Mouse (Mus musculus): ENCODE results near the gene Abat. TPM values are rescaled to one million over a fixed set of nuclear protein-coding genes. Genes with fewer than 3 reads are reported as not detected.

Gene Abat
- polyA plus RNA-seq, 1 experiment from 2014 or later = 48.5 TPM

DNA sequence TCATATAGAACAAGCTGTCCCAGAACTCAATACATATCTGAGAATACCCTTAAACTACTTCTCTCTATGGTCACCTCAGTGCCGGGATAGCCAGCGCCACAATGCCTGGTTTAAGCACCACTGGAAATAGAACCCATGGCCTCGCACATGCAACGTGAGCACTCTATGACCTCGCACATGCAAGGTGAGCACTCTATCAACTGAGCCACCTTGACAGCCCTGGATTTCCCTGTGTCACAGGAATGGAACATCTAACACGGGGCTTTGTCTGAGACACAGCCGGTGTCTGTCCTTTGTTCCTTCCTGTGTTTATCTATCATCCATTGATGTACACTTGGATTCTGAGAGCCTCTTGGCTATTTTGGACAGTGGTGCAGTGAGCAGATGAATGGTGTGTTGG lies 55.7 kb downstream of the Abat start:
- WGBS = 91% methylated on average over 7 of the region's 7 CpGs
- H3K27me3 ChIP-seq (ENCODE audit: insufficient read depth, low read length) = no peaks in the 10 kb centered on the region

DNA sequence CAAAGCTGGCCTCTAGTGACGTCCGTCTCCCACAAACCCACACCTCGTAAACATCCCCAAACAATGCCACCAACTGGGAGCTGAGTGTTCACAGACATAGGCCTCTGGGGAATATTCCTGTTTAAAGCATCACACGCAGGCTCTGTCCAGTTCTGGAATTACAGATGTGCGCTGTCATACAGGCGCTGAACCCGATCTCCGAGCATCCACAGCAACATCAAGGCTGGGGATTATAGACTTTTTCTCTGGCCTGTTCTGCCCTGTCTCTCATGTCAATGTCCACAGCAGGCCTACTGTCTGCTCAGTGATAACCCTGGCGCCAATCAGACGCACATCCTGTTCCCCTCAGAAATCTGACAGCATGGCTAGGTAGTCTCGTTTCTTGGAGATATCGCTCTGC lies 57.1 kb downstream of the Abat start:
- no peak overlapping the region for H3K4me2 ChIP-seq (replicated peaks; ENCODE audit: low read depth, low read length)
- no peak overlapping the region for H3K27ac ChIP-seq (ENCODE audit: low read length)
- H3K4me3 ChIP-seq (ENCODE audit: low read length) = no peak overlapping the region
- WGBS = 82% methylated on average over 12 of the region's 12 CpGs
- no peaks in the 10 kb centered on the region for H3K4me1 ChIP-seq (ENCODE audit: insufficient read depth, low read length)
- no peaks in the 10 kb centered on the region for H3K9me3 ChIP-seq (ENCODE audit: low read length)
- no peak overlapping the region for H3K9ac ChIP-seq (replicated peaks; ENCODE audit: low read length)
- H3K27me3 ChIP-seq (ENCODE audit: insufficient read depth, low read length) = no peaks in the 10 kb centered on the region
- no peak for ATAC-seq (ENCODE audit: low FRiP score, low TSS enrichment)
- peaks cover 7% of the 10 kb centered on the region; the same call in 1 of the 2 replicates for H3K36me3 ChIP-seq (ENCODE audit: insufficient read depth, low read length)

More for the DNA sequence above, 55.7 kb downstream of the Abat start:
- no peaks in the 10 kb centered on the region for H3K9me3 ChIP-seq (ENCODE audit: low read length)
- no peak overlapping the region for H3K9ac ChIP-seq (replicated peaks; ENCODE audit: low read length)
- no peak overlapping the region for H3K4me2 ChIP-seq (replicated peaks; ENCODE audit: low read depth, low read length)
- peaks cover 6% of the 10 kb centered on the region; the same call in 1 of the 2 replicates for H3K36me3 ChIP-seq (ENCODE audit: insufficient read depth, low read length)
- H3K4me3 ChIP-seq (ENCODE audit: low read length) = no peak overlapping the region
- no peak for ATAC-seq (ENCODE audit: low FRiP score, low TSS enrichment)
- H3K4me1 ChIP-seq (ENCODE audit: insufficient read depth, low read length) = no peaks in the 10 kb centered on the region
- no peak overlapping the region for H3K27ac ChIP-seq (ENCODE audit: low read length)

DNA sequence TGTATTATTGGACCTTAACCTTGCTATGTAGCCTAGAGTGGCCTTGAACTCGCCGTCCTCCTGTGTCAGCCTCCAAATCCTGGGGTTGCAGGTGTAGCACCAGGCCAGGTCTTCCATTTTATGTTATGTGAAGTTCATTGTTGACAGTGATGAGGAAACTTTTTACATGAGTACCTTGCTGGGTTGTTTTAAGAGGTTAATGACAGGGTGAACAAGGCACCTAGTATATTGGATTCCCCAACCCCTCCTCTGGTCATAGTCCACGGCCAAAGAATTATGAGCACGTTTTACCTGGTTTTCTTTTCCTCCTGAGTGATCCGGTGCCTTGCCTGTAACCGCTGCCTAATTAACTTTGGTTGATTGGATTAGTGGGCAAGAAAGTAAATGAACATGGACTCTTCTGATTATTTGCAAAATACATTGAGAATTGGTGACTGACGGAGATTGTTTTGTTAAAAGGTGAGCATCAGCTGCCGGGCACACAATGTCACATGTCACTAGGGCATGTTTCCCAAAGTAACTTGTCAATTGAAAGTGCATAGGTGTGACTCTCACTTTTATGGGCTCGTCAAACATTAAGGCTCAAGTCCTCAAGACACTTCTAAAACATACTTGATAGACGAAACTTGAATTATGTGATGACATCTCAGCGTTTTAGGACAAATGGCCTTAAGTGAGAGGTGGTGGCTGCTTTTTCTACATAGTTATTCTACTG lies 57.8 kb downstream of the Abat start:
- no peaks in the 10 kb centered on the region for H3K27me3 ChIP-seq (ENCODE audit: insufficient read depth, low read length)
- H3K9me3 ChIP-seq (ENCODE audit: low read length) = no peaks in the 10 kb centered on the region
- no peaks in the 10 kb centered on the region for H3K4me1 ChIP-seq (ENCODE audit: insufficient read depth, low read length)
- no peak for ATAC-seq (ENCODE audit: low FRiP score, low TSS enrichment)
- no peak overlapping the region for H3K27ac ChIP-seq (ENCODE audit: low read length)
- H3K9ac ChIP-seq (replicated peaks; ENCODE audit: low read length) = no peak overlapping the region
- 74% methylated on average over 11 of the region's 11 CpGs for WGBS
- H3K4me2 ChIP-seq (replicated peaks; ENCODE audit: low read depth, low read length) = no peak overlapping the region
- H3K4me3 ChIP-seq (ENCODE audit: low read length) = no peak overlapping the region
- H3K36me3 ChIP-seq (ENCODE audit: insufficient read depth, low read length) = peaks cover 7% of the 10 kb centered on the region; the same call in 1 of the 2 replicates

DNA sequence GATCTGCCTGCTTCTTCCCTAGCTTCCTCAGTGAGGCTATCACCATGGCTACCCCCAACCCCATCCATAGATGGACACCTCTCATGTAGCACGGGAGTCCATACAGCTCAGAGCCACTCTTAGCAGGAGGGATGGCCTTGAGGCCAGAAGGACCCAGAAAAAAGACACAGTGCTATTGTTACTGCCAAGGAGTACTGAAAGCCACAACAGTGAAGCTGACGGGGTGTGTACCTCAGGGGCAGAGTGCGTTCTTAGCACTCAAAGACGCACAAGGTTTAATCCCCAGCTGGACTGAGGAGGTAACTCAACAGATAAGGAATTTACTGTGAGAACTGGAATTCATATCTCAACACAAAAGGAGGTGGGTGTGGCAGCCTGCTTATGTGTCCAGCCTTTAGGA lies 59.8 kb downstream of the Abat start:
- no peaks in the 10 kb centered on the region for H3K9me3 ChIP-seq (ENCODE audit: low read length)
- H3K27ac ChIP-seq (ENCODE audit: low read length) = no peak overlapping the region
- H3K36me3 ChIP-seq (ENCODE audit: insufficient read depth, low read length) = peaks cover 7% of the 10 kb centered on the region; the same call in 1 of the 2 replicates
- no peak overlapping the region for H3K4me2 ChIP-seq (replicated peaks; ENCODE audit: low read depth, low read length)
- no peak for ATAC-seq (ENCODE audit: low FRiP score, low TSS enrichment)
- no peak overlapping the region for H3K9ac ChIP-seq (replicated peaks; ENCODE audit: low read length)
- 91% methylated on average over 4 of the region's 4 CpGs for WGBS
- H3K27me3 ChIP-seq (ENCODE audit: insufficient read depth, low read length) = no peaks in the 10 kb centered on the region
- no peaks in the 10 kb centered on the region for H3K4me1 ChIP-seq (ENCODE audit: insufficient read depth, low read length)
- H3K4me3 ChIP-seq (ENCODE audit: low read length) = no peak overlapping the region

DNA sequence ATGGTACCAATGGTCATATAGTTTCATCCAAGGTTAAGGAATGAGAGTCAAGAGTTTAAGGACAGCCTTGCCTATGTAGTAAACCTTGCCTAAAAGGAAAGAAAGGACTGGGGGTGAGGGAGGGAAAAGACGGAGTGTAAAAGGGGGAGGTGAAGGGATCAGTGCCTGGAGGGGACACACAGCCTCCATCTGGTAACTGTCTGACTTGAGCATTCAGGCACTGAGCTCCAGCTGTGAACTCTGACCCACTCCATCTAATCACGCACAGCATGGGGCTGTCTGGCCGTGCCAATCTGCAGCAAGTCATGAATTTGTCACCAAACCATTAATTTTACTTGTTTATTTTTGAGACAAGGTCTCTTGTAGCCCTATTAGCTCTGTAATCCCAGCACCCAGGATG lies 60.5 kb downstream of the Abat start:
- ATAC-seq (ENCODE audit: low FRiP score, low TSS enrichment) = no peak
- WGBS = 20% methylated on average over 3 of the region's 3 CpGs
- Histone ChIP-seq H3K4me1 (ENCODE audit: insufficient read depth, low read length) (no peaks in the 10 kb centered on the region), H3K4me3 (ENCODE audit: low read length) (no peak overlapping the region), H3K27ac (ENCODE audit: low read length) (no peak overlapping the region), H3K27me3 (ENCODE audit: insufficient read depth, low read length) (no peaks in the 10 kb centered on the region), H3K36me3 (ENCODE audit: insufficient read depth, low read length) (peaks cover 11% of the 10 kb centered on the region; the same call in 1 of the 2 replicates), H3K4me2 (replicated peaks; ENCODE audit: low read depth, low read length) (no peak overlapping the region), H3K9me3 (ENCODE audit: low read length) (no peaks in the 10 kb centered on the region), H3K9ac (replicated peaks; ENCODE audit: low read length) (no peak overlapping the region)

DNA sequence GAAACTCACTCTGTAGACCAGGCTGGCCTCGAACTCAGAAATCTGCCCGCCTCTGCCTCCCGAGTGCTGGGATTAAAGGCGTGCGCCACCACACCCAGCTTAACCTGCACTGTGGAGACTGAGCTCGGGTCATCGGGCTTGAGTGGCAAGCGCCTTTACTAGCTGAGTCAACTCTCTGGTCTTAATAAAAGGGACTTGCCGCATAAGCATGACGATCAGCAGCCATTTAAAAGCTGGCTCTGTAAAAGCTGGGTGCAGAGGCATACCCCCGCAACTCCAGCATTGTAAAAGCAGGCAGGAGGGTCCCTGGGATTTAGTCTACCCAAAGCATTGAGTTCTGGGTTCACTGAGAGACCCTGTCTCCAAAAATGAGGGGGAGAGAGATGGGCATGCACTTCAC lies 61.1 kb downstream of the Abat start:
- WGBS = 93% methylated on average over 11 of the region's 11 CpGs
- Histone ChIP-seq H3K4me1 (ENCODE audit: insufficient read depth, low read length) (no peaks in the 10 kb centered on the region), H3K9ac (replicated peaks; ENCODE audit: low read length) (no peak overlapping the region), H3K4me2 (replicated peaks; ENCODE audit: low read depth, low read length) (no peak overlapping the region), H3K27me3 (ENCODE audit: insufficient read depth, low read length) (no peaks in the 10 kb centered on the region), H3K9me3 (ENCODE audit: low read length) (no peaks in the 10 kb centered on the region), H3K36me3 (ENCODE audit: insufficient read depth, low read length) (peaks cover 14% of the 10 kb centered on the region; the same call in 1 of the 2 replicates), H3K4me3 (ENCODE audit: low read length) (no peak overlapping the region), H3K27ac (ENCODE audit: low read length) (no peak overlapping the region)
- ATAC-seq (ENCODE audit: low FRiP score, low TSS enrichment) = no peak

DNA sequence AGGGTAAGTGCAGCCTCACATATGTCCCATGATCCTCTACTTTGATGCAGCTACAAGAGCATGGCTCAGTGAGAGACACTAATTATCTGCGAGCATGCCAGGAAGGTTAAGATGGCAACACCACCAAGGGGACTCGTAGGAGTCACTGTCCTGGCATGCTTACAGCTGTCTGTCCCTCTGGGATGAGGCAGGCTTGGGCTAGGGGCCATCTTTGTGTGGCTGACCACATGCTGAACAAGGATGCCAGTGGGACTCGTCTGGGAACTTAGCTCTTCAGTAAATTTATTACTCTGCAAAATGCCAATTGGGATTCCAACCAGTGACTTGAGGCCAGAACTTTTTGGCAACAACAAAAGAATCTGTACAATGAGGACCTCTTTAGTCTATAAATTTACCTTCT lies 62.9 kb downstream of the Abat start:
- no peak overlapping the region for H3K27ac ChIP-seq (ENCODE audit: low read length)
- H3K9ac ChIP-seq (replicated peaks; ENCODE audit: low read length) = no peak overlapping the region
- WGBS = 70% methylated on average over 3 of the region's 3 CpGs
- no peaks in the 10 kb centered on the region for H3K27me3 ChIP-seq (ENCODE audit: insufficient read depth, low read length)
- no peak overlapping the region for H3K4me3 ChIP-seq (ENCODE audit: low read length)
- ATAC-seq (ENCODE audit: low FRiP score, low TSS enrichment) = no peak
- H3K4me2 ChIP-seq (replicated peaks; ENCODE audit: low read depth, low read length) = no peak overlapping the region
- no peaks in the 10 kb centered on the region for H3K9me3 ChIP-seq (ENCODE audit: low read length)
- no peaks in the 10 kb centered on the region for H3K4me1 ChIP-seq (ENCODE audit: insufficient read depth, low read length)
- peaks cover 14% of the 10 kb centered on the region; the same call in 1 of the 2 replicates for H3K36me3 ChIP-seq (ENCODE audit: insufficient read depth, low read length)

DNA sequence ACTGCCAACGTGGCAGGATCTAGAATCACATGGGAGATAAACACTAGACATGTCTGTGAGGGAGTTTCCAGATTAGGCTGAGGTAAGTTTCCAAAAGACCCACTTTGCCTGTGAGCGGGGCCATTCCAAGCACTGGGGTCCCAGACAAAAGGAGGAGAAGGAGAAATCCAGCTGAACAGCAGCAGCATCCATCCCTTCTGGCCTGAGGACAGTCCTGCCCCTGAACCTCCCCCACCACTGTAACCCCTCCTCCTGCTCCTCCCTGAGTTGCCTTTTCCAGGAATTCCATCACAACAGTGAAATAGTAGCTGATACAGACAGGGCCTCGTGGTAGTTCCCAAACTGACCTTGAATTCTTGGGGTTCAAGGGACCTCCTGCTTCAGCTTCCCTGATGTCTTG lies 63.7 kb downstream of the Abat start:
- Histone ChIP-seq H3K4me2 (replicated peaks; ENCODE audit: low read depth, low read length) (no peak overlapping the region), H3K4me3 (ENCODE audit: low read length) (no peak overlapping the region), H3K9me3 (ENCODE audit: low read length) (no peaks in the 10 kb centered on the region), H3K9ac (replicated peaks; ENCODE audit: low read length) (no peak overlapping the region), H3K27ac (ENCODE audit: low read length) (no peak overlapping the region), H3K27me3 (ENCODE audit: insufficient read depth, low read length) (no peaks in the 10 kb centered on the region), H3K36me3 (ENCODE audit: insufficient read depth, low read length) (peaks cover 16% of the 10 kb centered on the region), H3K4me1 (ENCODE audit: insufficient read depth, low read length) (no peaks in the 10 kb centered on the region)
- no peak for ATAC-seq (ENCODE audit: low FRiP score, low TSS enrichment)
- 70% methylated on average over 3 of the region's 3 CpGs for WGBS

DNA sequence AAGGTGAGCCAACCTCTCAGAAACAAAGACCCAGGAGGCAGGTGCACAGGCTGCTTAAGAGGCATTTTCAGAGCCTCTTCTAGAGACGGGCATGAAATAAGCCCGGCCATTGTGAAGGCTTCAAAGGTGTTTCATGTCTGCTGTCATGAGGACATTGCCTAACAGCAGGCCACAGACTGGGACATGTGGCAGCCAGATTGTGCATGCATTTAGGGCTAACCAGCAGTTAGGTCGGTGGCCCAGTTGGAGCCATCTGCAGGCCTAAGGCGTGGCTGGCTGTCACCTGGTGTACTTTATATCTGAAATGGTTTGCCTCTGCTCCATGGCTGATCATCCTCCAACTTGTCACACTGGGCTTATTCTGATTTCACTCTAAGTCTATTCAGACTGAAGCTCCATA lies 65.1 kb downstream of the Abat start:
- no peak overlapping the region for H3K9ac ChIP-seq (replicated peaks; ENCODE audit: low read length)
- peaks cover 31% of the 10 kb centered on the region for H3K36me3 ChIP-seq (ENCODE audit: insufficient read depth, low read length)
- H3K9me3 ChIP-seq (ENCODE audit: low read length) = peaks cover 8% of the 10 kb centered on the region; the same call in 1 of the 2 replicates
- H3K4me1 ChIP-seq (ENCODE audit: insufficient read depth, low read length) = no peaks in the 10 kb centered on the region
- H3K27ac ChIP-seq (ENCODE audit: low read length) = no peak overlapping the region
- H3K4me2 ChIP-seq (replicated peaks; ENCODE audit: low read depth, low read length) = no peak overlapping the region
- 83% methylated on average over 4 of the region's 4 CpGs for WGBS
- no peaks in the 10 kb centered on the region for H3K27me3 ChIP-seq (ENCODE audit: insufficient read depth, low read length)
- no peak overlapping the region for H3K4me3 ChIP-seq (ENCODE audit: low read length)
- ATAC-seq (ENCODE audit: low FRiP score, low TSS enrichment) = no peak

DNA sequence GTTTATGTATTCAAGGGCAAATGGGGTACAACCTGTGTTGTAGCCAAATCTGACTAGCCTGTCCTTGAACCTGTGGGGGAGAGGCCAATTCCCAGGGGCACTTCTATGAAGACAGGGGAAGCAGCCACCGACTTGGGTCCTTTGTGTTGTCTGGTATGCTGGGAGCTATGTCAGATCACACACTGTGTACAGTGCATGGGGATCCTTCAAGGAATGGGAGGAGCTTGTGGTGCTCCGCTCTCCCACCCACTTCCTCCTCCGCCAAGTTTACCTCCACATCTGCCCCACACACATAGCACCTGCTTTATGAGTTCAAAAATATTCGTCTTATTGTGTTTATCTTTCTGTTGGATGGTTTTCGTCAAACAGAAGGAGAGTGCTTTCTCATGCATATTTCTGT lies 66.3 kb downstream of the Abat start:
- peaks cover 33% of the 10 kb centered on the region; the same call in 1 of the 2 replicates for H3K36me3 ChIP-seq (ENCODE audit: insufficient read depth, low read length)
- WGBS = 68% methylated on average over 5 of the region's 5 CpGs
- H3K4me3 ChIP-seq (ENCODE audit: low read length) = no peak overlapping the region
- no peak overlapping the region for H3K4me2 ChIP-seq (replicated peaks; ENCODE audit: low read depth, low read length)
- H3K4me1 ChIP-seq (ENCODE audit: insufficient read depth, low read length) = no peaks in the 10 kb centered on the region
- H3K27ac ChIP-seq (ENCODE audit: low read length) = no peak overlapping the region
- no peaks in the 10 kb centered on the region for H3K27me3 ChIP-seq (ENCODE audit: insufficient read depth, low read length)
- H3K9ac ChIP-seq (replicated peaks; ENCODE audit: low read length) = no peak overlapping the region
- no peak for ATAC-seq (ENCODE audit: low FRiP score, low TSS enrichment)
- H3K9me3 ChIP-seq (ENCODE audit: low read length) = peaks cover 8% of the 10 kb centered on the region; the same call in 1 of the 2 replicates

Measured in kidney, embryonic 16.5 days (tissue).